ENCODE assay signal across 22 mouse cellular contexts in genomic region chr6:81941718-81942117, GRCm38 (mm10). TPM values are rescaled to one million over a fixed set of nuclear protein-coding genes. Genes with fewer than 3 reads are reported as not detected.
DNase-seq lines count a peak whose midpoint lies in the region; ATAC-seq and TF ChIP-seq lines count a peak whose summit lies in the region.
"Had no signal": no experiment of that assay in that cellular context is flagged by ENCODE, and none has a peak within 500 bp of the region (broad histone marks: within the 10 kb centered on the region; RNA-seq: fewer than 3 reads in every experiment).

No protein-coding gene starts in this region.

- TF ChIP-seq EP300 in CH12.LX (IDR thresholded peaks at IDR 0.05; ENCODE audit: low read length) = peak; percentile 84

- no peak for TF ChIP-seq CTCF in CH12.LX (conservative IDR thresholded peaks at IDR 0.05 in 1 of 2, IDR thresholded peaks at IDR 0.05 in 1 of 2; ENCODE audit: low read depth in 2 of 2, low read length in 2 of 2)
- no peak for TF ChIP-seq CTCF in bone marrow macrophage, adult 2 months (IDR thresholded peaks at IDR 0.05; ENCODE audit: low read depth, low read length)

- dilution Hi-C loops in CH12.LX (cut with MboI; ENCODE audit: extremely low pct_ligation_motif_present, extremely low pct_unique_long_range_greater_than_20kb, low sequenced_read_pairs) = no loop called here

- TF ChIP-seq POLR2A in CH12.LX (IDR thresholded peaks at IDR 0.05; ENCODE audit: low read depth, low read length) = no peak
- TF ChIP-seq POLR2A in bone marrow macrophage, adult 2 months (IDR thresholded peaks at IDR 0.05; ENCODE audit: borderline replicate concordance, low read depth, low read length) = no peak

- peaks cover 52 to 93% of the 10 kb centered on the region in 2 experiments for H3K36me3 ChIP-seq in CH12.LX (replicated peaks in 1 of 2; ENCODE audit: control insufficient read depth in 1 of 2, insufficient read depth in 1 of 2, low read length in 1 of 2)

- no peak for TF ChIP-seq RAD21 in CH12.LX (IDR thresholded peaks at IDR 0.05; ENCODE audit: low read depth, low read length)

- no peaks in the 10 kb centered on the region; the same call in 1 of the 2 replicates for H3K79me2 ChIP-seq in CH12.LX (replicated peaks; ENCODE audit: control insufficient read depth, extremely low read depth, insufficient read depth, poor library complexity, severe bottlenecking)

- no peak overlapping the region for H3K9ac ChIP-seq in CH12.LX (ENCODE audit: insufficient read depth, low read depth)

- peak overlapping the region; percentile 78 for H3K27ac ChIP-seq in CH12.LX (ENCODE audit: insufficient read depth, low read depth)
- H3K27ac ChIP-seq in bone marrow macrophage, adult 2 months (ENCODE audit: insufficient read depth, low read depth, low read length) = peak overlapping the region; percentile 73; the same call in 1 of the 2 replicates

- no peaks in the 10 kb centered on the region for H3K9me3 ChIP-seq in CH12.LX (replicated peaks; ENCODE audit: low read length)
- H3K9me3 ChIP-seq: G1E had no signal

- no peak for ATAC-seq in megakaryocyte, adult 5-6 weeks (ENCODE audit: poor library complexity, severe bottlenecking)
- ATAC-seq: activated CD4-positive, CD25-positive, alpha-beta regulatory T cell, adult 4 months; CD4-positive, CD25-positive, alpha-beta regulatory T cell, adult 4 months; Patski had no signal

- no peak overlapping the region for H3K4me3 ChIP-seq in CH12.LX (replicated peaks in 1 of 3; ENCODE audit: low read depth in 2 of 3, low read length in 2 of 3, poor library complexity in 1 of 3)
- no peak overlapping the region for H3K4me3 ChIP-seq in bone marrow macrophage, adult 2 months (ENCODE audit: insufficient read depth, low read length)

- DNase-seq in heart, adult 11 months = peak; percentile 85
- DNase-seq in heart, adult 18-20 months = no peak
- no peak for DNase-seq in CH12.LX (ENCODE audit: extremely low read depth)
- no peak for DNase-seq in adrenal gland, postnatal 10 days
- DNase-seq: adrenal gland, adult 2 months; adrenal gland, adult 8-10 months; adrenal gland, postnatal 14 days; adrenal gland, postnatal 25 days; adrenal gland, postnatal 36 days; B cell, adult 2 months; cerebellum, adult 11 months; cerebellum, adult 11-12 months; cerebellum, adult 18-20 months; cerebellum, adult 2 months; cerebellum, adult 8-10 months; cerebellum, adult 9-10 months had no signal

- in situ Hi-C loops in CH12.LX (cut with MboI; ENCODE audit: low pct_ligation_motif_present, low pct_unique_long_range_greater_than_20kb, low sequenced_read_pairs) = no loop called here

- 0 out of 2 replicates have a peak overlapping the region, but pooled peaks have one; percentile 42 for H3K4me2 ChIP-seq in CH12.LX (ENCODE audit: insufficient read depth, low read depth, poor library complexity, severe bottlenecking)

- H3K27me3 ChIP-seq in CH12.LX (replicated peaks) = no peaks in the 10 kb centered on the region
- H3K27me3 ChIP-seq: Patski had no signal

- peaks cover 3 to 5% of the 10 kb centered on the region in 2 experiments; a peak in 3 of 4 replicates for H3K4me1 ChIP-seq in CH12.LX (ENCODE audit: control insufficient read depth in 1 of 2, insufficient read depth in 2 of 2)
- H3K4me1 ChIP-seq in bone marrow macrophage, adult 2 months (ENCODE audit: control insufficient read depth, insufficient read depth, low read length) = peaks cover 24% of the 10 kb centered on the region

TF ChIP-seq in CH12.LX, 34 proteins besides CTCF, POLR2A, EP300 and RAD21:
- TF ChIP-seq USF2 (conservative IDR thresholded peaks at IDR 0.05; ENCODE audit: low read depth, low read length) = no peak
- no peak for TF ChIP-seq GABPA (IDR thresholded peaks at IDR 0.05; ENCODE audit: insufficient replicate concordance, low read depth, low read length)
- peak; percentile 35; the same call in 1 of the 2 replicates for TF ChIP-seq ETS1 (conservative IDR thresholded peaks at IDR 0.05; ENCODE audit: low read depth, low read length)
- TF ChIP-seq CHD1 (IDR thresholded peaks at IDR 0.05; ENCODE audit: low read depth, low read length) = no peak
- TF ChIP-seq E2F4 (IDR thresholded peaks at IDR 0.05; ENCODE audit: insufficient replicate concordance, low read depth, low read length) = no peak
- TF ChIP-seq RCOR1 (conservative IDR thresholded peaks at IDR 0.05; ENCODE audit: low read depth, low read length) = no peak
- 0 out of 2 replicates have a peak, but pooled peaks have one; percentile 12 for TF ChIP-seq MAX (IDR thresholded peaks at IDR 0.05; ENCODE audit: low read length)
- TF ChIP-seq SMC3 (IDR thresholded peaks at IDR 0.05; ENCODE audit: low read depth, low read length) = no peak
- peak; percentile 72; the same call in 1 of the 2 replicates for TF ChIP-seq MEF2A (IDR thresholded peaks at IDR 0.05; ENCODE audit: borderline replicate concordance, low read depth, low read length)
- TF ChIP-seq CHD2 (IDR thresholded peaks at IDR 0.05; ENCODE audit: low read length) = 0 out of 2 replicates have a peak, but pooled peaks have one; percentile 27
- peak; percentile 47; the same call in 1 of the 2 replicates for TF ChIP-seq ZNF384 (IDR thresholded peaks at IDR 0.05; ENCODE audit: low read depth, low read length)
- no peak for TF ChIP-seq NRF1 (IDR thresholded peaks at IDR 0.05; ENCODE audit: low read depth, low read length)
- no peak for TF ChIP-seq TBP (conservative IDR thresholded peaks at IDR 0.05; ENCODE audit: low read depth, low read length)
- TF ChIP-seq KAT2A (IDR thresholded peaks at IDR 0.05; ENCODE audit: insufficient replicate concordance, low read length) = no peak
- TF ChIP-seq USF1 (IDR thresholded peaks at IDR 0.05; ENCODE audit: low read depth, low read length) = no peak
- TF ChIP-seq ZC3H11A (IDR thresholded peaks at IDR 0.05; ENCODE audit: low read depth, low read length) = no peak
- TF ChIP-seq PAX5 (IDR thresholded peaks at IDR 0.05; ENCODE audit: low read length) = no peak
- TF ChIP-seq MAFK (IDR thresholded peaks at IDR 0.05; ENCODE audit: insufficient replicate concordance, low read length) = peak; percentile 6; the same call in 1 of the 2 replicates
- TF ChIP-seq ZKSCAN1 (IDR thresholded peaks at IDR 0.05; ENCODE audit: borderline replicate concordance, low read depth, low read length) = no peak
- no peak for TF ChIP-seq MYC (IDR thresholded peaks at IDR 0.05; ENCODE audit: low read depth, low read length)
- no peak; the same call in 1 of the 2 replicates for TF ChIP-seq ELF1 (IDR thresholded peaks at IDR 0.05; ENCODE audit: low read depth, low read length)
- no peak for TF ChIP-seq POLR2AphosphoS2 (IDR thresholded peaks at IDR 0.05; ENCODE audit: low read depth, low read length)
- peak; percentile 43; the same call in 1 of the 2 replicates for TF ChIP-seq JUND (conservative IDR thresholded peaks at IDR 0.05; ENCODE audit: low read depth, low read length)
- TF ChIP-seq UBTF (IDR thresholded peaks at IDR 0.05; ENCODE audit: low read depth, low read length) = no peak
- TF ChIP-seq IRF4 (IDR thresholded peaks at IDR 0.05; ENCODE audit: low read depth, low read length) = peak; percentile 82
- TF ChIP-seq NELFE (IDR thresholded peaks at IDR 0.05; ENCODE audit: low read depth, low read length) = no peak
- peak; percentile 33; the same call in 1 of the 2 replicates for TF ChIP-seq BHLHE40 (IDR thresholded peaks at IDR 0.05; ENCODE audit: low read depth, low read length)
- no peak for TF ChIP-seq HCFC1 (IDR thresholded peaks at IDR 0.05; ENCODE audit: low read depth, low read length)
- peak; percentile 43; the same call in 1 of the 2 replicates for TF ChIP-seq SIN3A (IDR thresholded peaks at IDR 0.05; ENCODE audit: low read length)
- no peak for TF ChIP-seq ZMIZ1 (IDR thresholded peaks at IDR 0.05; ENCODE audit: low read depth, low read length)
- TF ChIP-seq JUN (IDR thresholded peaks at IDR 0.05; ENCODE audit: insufficient read depth, low read depth, low read length) = peak; percentile 40; the same call in 1 of the 2 replicates
- TF ChIP-seq MAZ (IDR thresholded peaks at IDR 0.05; ENCODE audit: low read depth, low read length) = no peak
- TF ChIP-seq MXI1 (IDR thresholded peaks at IDR 0.05; ENCODE audit: low read depth, low read length) = no peak
- peak; percentile 57; the same call in 1 of the 2 replicates for TF ChIP-seq TCF12 (IDR thresholded peaks at IDR 0.05; ENCODE audit: low read depth, low read length)

RNA-seq across cellular contexts. Expression of gene Gcfc2, which starts 18.2 kb away (rescaled TPM):
- total RNA-seq in heart, adult 18-20 months (2021) = 1 to 10 TPM; 2.8 to 3.0 TPM
- total RNA-seq in CH12.LX (2012; rRNA removed) (11.3 and 13.5 TPM in 2 replicates), CH12.LX (2014; rRNA removed) (14.6 and 17.6 TPM in 2 replicates)
- polyA plus RNA-seq in CH12.LX (2012; ENCODE audit: insufficient read length, low read depth) = 15.4 and 17.6 TPM in 2 replicates
- 9.1 and 18.6 TPM in 2 replicates for polyA plus RNA-seq in bone marrow macrophage, adult 2 months (2012; ENCODE audit: insufficient read depth, insufficient read length, missing spikeins)
- 6.4 and 8.0 TPM in 2 replicates for total RNA-seq in megakaryocyte, adult 5-6 weeks (2015)
- 11.4 and 16.7 TPM in 2 replicates for total RNA-seq in megakaryocyte, adult 5-6 weeks (2017)
- 10 to 100 TPM in 1 of 2 experiments, 1 to 10 TPM in 1; 6.8 to 15.6 TPM for total RNA-seq in adrenal gland, postnatal 10 days (2021)

RNA-seq across cellular contexts. Expression of gene Mrpl19, which starts 24.0 kb away (rescaled TPM):
- 10 to 100 TPM; 38.7 to 50.0 TPM for total RNA-seq in heart, adult 18-20 months (2021)
- 27.2 and 30.2 TPM in 2 replicates for total RNA-seq in CH12.LX (2012; rRNA removed)
- total RNA-seq in CH12.LX (2014; rRNA removed) = 54.0 and 57.6 TPM in 2 replicates
- 96.2 and 104 TPM in 2 replicates for polyA plus RNA-seq in CH12.LX (2012; ENCODE audit: insufficient read length, low read depth)
- 18.3 and 22.3 TPM in 2 replicates for polyA plus RNA-seq in bone marrow macrophage, adult 2 months (2012; ENCODE audit: insufficient read depth, insufficient read length, missing spikeins)
- total RNA-seq in megakaryocyte, adult 5-6 weeks (2015) = 9.0 and 9.2 TPM in 2 replicates
- 5.0 and 9.0 TPM in 2 replicates for total RNA-seq in megakaryocyte, adult 5-6 weeks (2017)
- 10 to 100 TPM; 41.1 to 58.2 TPM for total RNA-seq in adrenal gland, postnatal 10 days (2021)
